Mouse (Mus musculus) hindbrain, embryonic 11.5 days (tissue): ENCODE data around the gene Sprr2d. TPM values are rescaled to one million over a fixed set of nuclear protein-coding genes. Genes with fewer than 3 reads are reported as not detected.

ENCODE experiments used
- ATAC-seq: fragments of 200-750 bp; cut with Nextera tagmentation; 2 replicates; pipeline ENCODE4 v1.8.0; 2017; ENCODE audit warnings: mild to moderate bottlenecking, moderate TSS enrichment, moderate library complexity; ENCODE audit not compliant: low FRiP score
- DNase-seq: peaks from one replicate; pipeline ENCODE4 v3.0.0-alpha.2; 2015; ENCODE audit warnings: low spot score
- H3K27ac ChIP-seq: fragments of 300-500 bp; sonication (generic); 2 replicates; pipeline ENCODE4 v1.5.1; 2014; ENCODE audit warnings: mild to moderate bottlenecking, low read depth, low read length
- H3K27me3 ChIP-seq: fragments of 300-500 bp; sonication (generic); 2 replicates; pipeline ENCODE4 v1.6.1; 2014; ENCODE audit warnings: mild to moderate bottlenecking, low read length, moderate library complexity, mixed read lengths; ENCODE audit not compliant: control insufficient read depth, insufficient read depth
- H3K36me3 ChIP-seq: fragments of 300-500 bp; sonication (generic); 2 replicates; pipeline ENCODE4 v1.6.1; 2014; ENCODE audit warnings: mild to moderate bottlenecking, low read length, moderate library complexity, mixed read lengths; ENCODE audit not compliant: control insufficient read depth, insufficient read depth
- H3K4me1 ChIP-seq: fragments of 300-500 bp; sonication (generic); replicated peaks from 2 replicates; pipeline ENCODE4 v1.6.1; 2014; ENCODE audit warnings: low read length, mixed read lengths; ENCODE audit not compliant: control insufficient read depth, insufficient read depth
- H3K4me2 ChIP-seq: fragments of 300-500 bp; sonication (generic); replicated peaks from 2 replicates; pipeline ENCODE4 v1.6.1; 2014; ENCODE audit warnings: mild to moderate bottlenecking, low read depth, low read length
- H3K4me3 ChIP-seq: fragments of 300-500 bp; sonication (generic); 2 replicates; pipeline ENCODE4 v1.5.1; 2014; ENCODE audit warnings: low read depth, low read length
- H3K9ac ChIP-seq: fragments of 300-500 bp; sonication (generic); 2 replicates; pipeline ENCODE4 v1.6.1; 2014; ENCODE audit warnings: low read depth, low read length
- H3K9me3 ChIP-seq: fragments of 300-500 bp; sonication (generic); 2 replicates; pipeline ENCODE4 v1.6.1; 2016; ENCODE audit warnings: low read length; ENCODE audit not compliant: control insufficient read depth
- WGBS: fragments of 180-500 bp; shearing (Covaris S2); extraction: QIAGEN DNeasy Blood & Tissue Kit; methylation state at CpG from one replicate; pipeline ENCODE4 v1.1.7; 2014; 5-methylcytosine and 5-hydroxymethylcytosine counted together
- polyA plus RNA-seq: library from polyadenylated mRNA; unstranded; fragments of >200 nt; fragmentation: Nextera tagmentation; extraction: Ambion mirVana; gene quantifications from 2 replicates; pipeline ENCODE4 v1.2.1, GENCODE M21; 2014

Gene Sprr2d
- polyA plus RNA-seq, 1 experiment from 2014 or later, result not detected

DNA sequence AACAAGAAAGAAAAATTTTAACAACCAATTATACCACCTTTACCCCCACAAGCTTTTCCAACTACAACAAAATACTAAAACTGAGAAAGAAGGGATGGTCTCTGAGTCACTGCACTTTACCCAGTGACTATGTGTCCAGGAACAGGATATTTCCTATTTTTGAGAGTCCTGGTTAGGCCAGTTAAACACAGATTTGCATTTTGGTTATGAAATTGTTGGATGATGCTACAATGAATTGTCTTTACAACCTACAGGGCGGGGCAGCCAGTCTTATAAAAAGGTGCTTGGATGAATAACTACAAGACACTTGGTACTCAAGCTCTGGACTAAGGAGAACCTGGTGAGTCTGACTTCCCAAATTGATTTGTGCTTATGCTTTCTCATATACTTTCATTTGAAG lies 46.4 kb downstream of the Sprr2d start, which contains the start of gene Sprr2h:
Gene Sprr2h, plus strand, starts transcription at position 301 of the 400 bp plus-strand sequence.
- no peaks in the 10 kb centered on the region for H3K9me3 ChIP-seq
- no peak within 1 kb of the TSS for H3K4me3 ChIP-seq
- no peaks in the 10 kb centered on the region for H3K36me3 ChIP-seq
- WGBS, result 85% methylated on average over 1 of the region's 1 CpGs
- DNase-seq, result no peak
- H3K27ac ChIP-seq, result no peak within 1 kb of the TSS
- H3K4me1 ChIP-seq, result no peaks in the 10 kb centered on the region
- no peak within 1 kb of the TSS for H3K9ac ChIP-seq
- no peak for ATAC-seq
- no peak within 1 kb of the TSS for H3K4me2 ChIP-seq
- H3K27me3 ChIP-seq, result no peaks in the 10 kb centered on the region

Other genes starting within 250 kb of the Sprr2d start
- gene Prr9, start 215.2 kb upstream of the Sprr2d start, polyA plus RNA-seq, result not detected in 2 replicates
- not detected in 2 replicates for gene Lelp1, start 196.4 kb upstream of the Sprr2d start, polyA plus RNA-seq
- not detected in 2 replicates for gene Sprr2a1, start 123.3 kb upstream of the Sprr2d start, polyA plus RNA-seq
- gene Sprr2a2, start 123.2 kb upstream of the Sprr2d start, polyA plus RNA-seq, result 0.40 and 0.50 TPM in 2 replicates
- gene Sprr2a3, start 53.7 kb upstream of the Sprr2d start, polyA plus RNA-seq, result not detected in 2 replicates
- 0.45 TPM in 1 of 2 replicates, not detected in the other for gene Sprr2b, start 22.5 kb upstream of the Sprr2d start, polyA plus RNA-seq
- not detected in 2 replicates for gene Sprr2e, start 13.0 kb downstream of the Sprr2d start, polyA plus RNA-seq
- not detected in 2 replicates for gene Sprr2f, start 26.0 kb downstream of the Sprr2d start, polyA plus RNA-seq
- gene Sprr2h, start 46.5 kb downstream of the Sprr2d start, polyA plus RNA-seq, result not detected in 2 replicates
- gene Sprr2i, start 68.9 kb downstream of the Sprr2d start, polyA plus RNA-seq, result not detected in 2 replicates
- gene Sprr2j-ps, start 78.9 kb downstream of the Sprr2d start, polyA plus RNA-seq, result not detected in 2 replicates
- gene Gm9774, start 90.3 kb downstream of the Sprr2d start, polyA plus RNA-seq, result 5.6 and 5.9 TPM in 2 replicates
- not detected in 2 replicates for gene Sprr2k, start 93.4 kb downstream of the Sprr2d start, polyA plus RNA-seq
- not detected in 2 replicates for gene Sprr1b, start 99.6 kb downstream of the Sprr2d start, polyA plus RNA-seq
- gene Sprr3, start 119.6 kb downstream of the Sprr2d start, polyA plus RNA-seq, result not detected in 2 replicates
- gene Sprr1a, start 146.8 kb downstream of the Sprr2d start, polyA plus RNA-seq, result not detected in 2 replicates
- not detected in 2 replicates for gene Sprr4, start 161.4 kb downstream of the Sprr2d start, polyA plus RNA-seq
- not detected in 2 replicates for gene 2310046K23Rik, start 195.4 kb downstream of the Sprr2d start, polyA plus RNA-seq
- gene Ivl, start 234.6 kb downstream of the Sprr2d start, polyA plus RNA-seq, result not detected in 2 replicates
- gene Smcp, start 249.9 kb downstream of the Sprr2d start, polyA plus RNA-seq, result not detected in 2 replicates